Mouse (Mus musculus) spleen, adult 2 months (tissue): ENCODE data around the gene Drg1. TPM values are rescaled to one million over a fixed set of nuclear protein-coding genes. Genes with fewer than 3 reads are reported as not detected.
A peak's percentile ranks its signal among the peaks of the same experiment; 100 is the strongest.
"Not testable (repeated sequence)": the region's sequence is repeated elsewhere in the genome, so short reads cannot be mapped to it uniquely, and the experiment has no call there.

Experiments
- DNase-seq, 2 experiments: peaks; one replicate each; pipeline versions ENCODE4 v3.0.0 to v3.0.0-alpha.2; 2012 to 2021; ENCODE audit warnings: low spot score in 2 of 2, low read depth in 1 of 2
- H3K27ac ChIP-seq: fragments of 200-500 bp; 2 replicates; pipeline ENCODE4 v1.5.1; 2012; ENCODE audit warnings: low read length, inconsistent platforms; ENCODE audit not compliant: insufficient read depth
- H3K27me3 ChIP-seq: fragments of 200-500 bp; 2 replicates; pipeline ENCODE4 v1.6.1; 2012; ENCODE audit warnings: mild to moderate bottlenecking, moderate library complexity, low read length, inconsistent platforms; ENCODE audit not compliant: control insufficient read depth, insufficient read depth
- H3K36me3 ChIP-seq: fragments of 200-500 bp; 2 replicates; pipeline ENCODE4 v1.6.1; 2012; ENCODE audit warnings: mild to moderate bottlenecking, low read length, inconsistent platforms; ENCODE audit not compliant: control insufficient read depth, insufficient read depth
- H3K4me1 ChIP-seq: fragments of 200-500 bp; 2 replicates; pipeline ENCODE4 v1.6.1; 2011; ENCODE audit warnings: inconsistent platforms; ENCODE audit not compliant: control insufficient read depth, insufficient read depth, insufficient read length
- H3K4me3 ChIP-seq: fragments of 200-500 bp; 2 replicates; pipeline ENCODE4 v1.5.1; 2011; ENCODE audit warnings: mild to moderate bottlenecking, inconsistent platforms; ENCODE audit not compliant: insufficient read depth, insufficient read length; ENCODE audit errors: extremely low read depth
- whole genome bisulfite sequencing: fragments of 180-500 bp; shearing (Covaris S2); methylation state at CpG from one replicate; pipeline ENCODE4 v1.1.7; 2018; 5-methylcytosine and 5-hydroxymethylcytosine counted together
- polyA plus RNA-seq: library from polyadenylated mRNA; depleted of rRNA; stranded (reverse); fragments of >200 nt; gene quantifications from 2 replicates; pipeline ENCODE4 v1.2.3, GENCODE M21; 2012

Drg1 gene
- polyA plus RNA-seq, 1 experiment = 11.1 TPM

- DNase-seq = peak in 1 of 2 experiments; percentile 38
- H3K27ac ChIP-seq, H3K27me3 ChIP-seq, H3K36me3 ChIP-seq, H3K4me3 ChIP-seq, H3K4me1 ChIP-seq: not testable (repeated sequence)
- WGBS = 91% methylated on average over 2 of the region's 2 CpGs
Observed at GRCm38 (mm10) chr11:3163122-3163521, 103.1 kb downstream of the Drg1 start.

DNA sequence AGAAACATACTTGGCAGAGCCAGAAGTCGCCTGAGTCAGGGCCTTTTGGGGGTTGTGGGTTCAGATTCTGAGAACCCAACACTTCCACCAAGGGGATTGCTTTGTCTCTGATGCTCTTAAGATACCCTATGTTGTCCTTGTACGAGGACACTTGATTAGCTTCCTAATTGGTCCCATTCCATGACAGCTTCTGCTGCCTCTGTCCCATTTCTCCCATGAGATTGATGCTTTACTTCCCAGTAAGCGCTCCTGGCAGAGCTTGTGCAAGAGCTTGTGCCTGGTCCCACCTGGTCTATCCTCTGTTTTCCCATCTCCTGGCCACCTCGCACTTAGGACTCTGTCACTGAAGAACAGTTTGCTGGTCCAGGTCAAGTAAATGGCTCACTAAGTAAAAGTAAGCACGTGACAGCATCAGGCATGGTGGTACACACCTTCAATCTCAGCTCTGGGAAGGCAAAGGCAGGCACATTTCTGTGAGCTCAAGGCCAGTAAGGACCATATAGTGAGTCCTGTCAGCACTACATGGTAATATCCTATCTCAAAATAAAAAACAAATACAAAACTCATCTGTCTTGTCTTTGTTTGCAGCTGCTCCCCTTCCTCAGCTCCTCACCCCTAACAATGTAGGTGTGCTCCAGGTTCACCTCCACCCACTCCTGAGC, 103.8 kb downstream of the Drg1 start:
- not testable (repeated sequence) for H3K36me3 ChIP-seq, H3K4me3 ChIP-seq, H3K27ac ChIP-seq, H3K4me1 ChIP-seq, H3K27me3 ChIP-seq
- 72% methylated on average over 5 of the region's 5 CpGs for WGBS
- peak in 1 of 2 experiments; percentile 57 for DNase-seq

- H3K36me3 ChIP-seq = not testable (repeated sequence)
- WGBS = 55% methylated on average over 1 of the region's 2 CpGs
- peak in 1 of 2 experiments; percentile 61 for DNase-seq
Observed at GRCm38 (mm10) chr11:3161370-3161769, 104.8 kb downstream of the Drg1 start.

DNA sequence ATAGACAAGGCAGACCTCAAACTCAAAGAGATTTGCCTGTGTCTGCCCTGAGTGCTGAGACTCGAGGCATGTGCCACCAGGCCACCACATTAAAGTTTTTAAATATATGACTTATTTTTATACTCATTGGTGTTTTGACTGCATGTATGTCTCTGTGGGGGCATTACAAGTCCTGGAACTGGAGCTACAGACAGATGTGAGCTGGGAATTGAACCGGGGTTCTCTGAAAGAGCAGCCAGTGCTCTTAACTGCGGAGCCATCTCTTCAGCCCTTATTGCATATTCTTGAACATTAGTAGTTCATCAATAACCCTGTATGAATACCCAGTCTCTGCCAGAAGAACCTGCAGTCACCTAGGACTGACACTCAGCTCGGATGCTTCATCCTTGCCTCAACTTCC, 107.4 kb downstream of the Drg1 start:
- not testable (repeated sequence) for DNase-seq, H3K36me3 ChIP-seq, H3K4me1 ChIP-seq, H3K4me3 ChIP-seq, H3K27ac ChIP-seq, H3K27me3 ChIP-seq
- WGBS = 94% methylated on average over 4 of the region's 4 CpGs

More at GRCm38 (mm10) chr11:3161370-3161769, 104.8 kb downstream of the Drg1 start:
- not testable (repeated sequence) for H3K27me3 ChIP-seq, H3K4me3 ChIP-seq, H3K4me1 ChIP-seq, H3K27ac ChIP-seq

- not testable (repeated sequence) for H3K4me1 ChIP-seq, H3K36me3 ChIP-seq, H3K27me3 ChIP-seq, H3K27ac ChIP-seq, H3K4me3 ChIP-seq, DNase-seq
- 96% methylated on average over 6 of the region's 6 CpGs for WGBS
Observed at GRCm38 (mm10) chr11:3157996-3158395, 108.2 kb downstream of the Drg1 start.

- not testable (repeated sequence) for H3K4me1 ChIP-seq, H3K27me3 ChIP-seq, DNase-seq, H3K4me3 ChIP-seq, H3K36me3 ChIP-seq, H3K27ac ChIP-seq
- 96% methylated on average over 3 of the region's 3 CpGs for WGBS
Observed at GRCm38 (mm10) chr11:3156991-3157390, 109.2 kb downstream of the Drg1 start.

- H3K4me3 ChIP-seq, H3K36me3 ChIP-seq, H3K27me3 ChIP-seq, H3K27ac ChIP-seq, H3K4me1 ChIP-seq: not testable (repeated sequence)
- DNase-seq = peak in 1 of 2 experiments; percentile 61
- WGBS = 79% methylated on average over 1 of the region's 1 CpGs
Observed at GRCm38 (mm10) chr11:3153666-3154397, 112.4 kb downstream of the Drg1 start.

DNA sequence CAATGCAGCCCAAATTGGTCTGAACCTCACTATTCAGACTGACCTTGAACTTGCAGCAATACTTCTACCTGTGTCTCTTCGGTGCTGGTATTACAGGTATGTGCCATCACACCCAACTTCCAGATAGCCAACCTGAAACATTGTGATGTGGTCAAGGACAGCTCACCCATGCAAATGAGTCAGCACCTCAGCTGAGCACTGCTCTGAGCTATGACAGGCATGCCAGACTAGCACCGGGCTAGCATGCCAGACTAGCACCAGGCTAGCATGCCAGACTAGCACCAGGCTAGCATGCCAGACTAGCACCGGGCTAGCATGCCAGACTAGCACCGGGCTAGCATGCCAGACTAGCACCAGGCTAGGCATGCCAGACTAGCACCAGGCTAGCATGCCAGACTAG, 114.9 kb downstream of the Drg1 start:
- H3K27ac ChIP-seq, H3K27me3 ChIP-seq, H3K4me1 ChIP-seq, H3K36me3 ChIP-seq, H3K4me3 ChIP-seq: not testable (repeated sequence)
- peak in 1 of 2 experiments; percentile 41 for DNase-seq
- 90% methylated on average over 4 of the region's 4 CpGs for WGBS

- not testable (repeated sequence) for DNase-seq, H3K36me3 ChIP-seq, H3K27ac ChIP-seq, H3K4me1 ChIP-seq, H3K27me3 ChIP-seq, H3K4me3 ChIP-seq
- WGBS = 97% methylated on average over 12 of the region's 12 CpGs
Observed at GRCm38 (mm10) chr11:3150677-3151003, 115.6 kb downstream of the Drg1 start.

- not testable (repeated sequence) for H3K36me3 ChIP-seq, H3K27me3 ChIP-seq, H3K27ac ChIP-seq, H3K4me3 ChIP-seq, H3K4me1 ChIP-seq
- WGBS = 97% methylated on average over 24 of the region's 24 CpGs
- DNase-seq = peak in 1 of 2 experiments; percentile 54
Observed at GRCm38 (mm10) chr11:3150003-3150676, 116.1 kb downstream of the Drg1 start.
